Mouse (Mus musculus): ENCODE measurements around the gene Tbc1d23. TPM values are rescaled to one million over a fixed set of nuclear protein-coding genes. Genes with fewer than 3 reads are reported as not detected.
A peak's percentile ranks its signal among the peaks of the same experiment; 100 is the strongest.

Tbc1d23 gene
- polyA plus RNA-seq, 1 experiment: 9.4 TPM

GRCm38 (mm10) chr16:57133611-57134010 is 97.7 kb downstream of the Tbc1d23 start:
- Histone ChIP-seq H3K27me3 (ENCODE audit: control insufficient read depth, insufficient read depth, low read length) (no peaks in the 10 kb centered on the region), H3K4me3 (ENCODE audit: low read depth, low read length) (no peak overlapping the region), H3K27ac (ENCODE audit: insufficient read depth, low read depth, low read length) (no peak overlapping the region), H3K36me3 (ENCODE audit: control insufficient read depth, insufficient read depth, low read length) (peaks cover 21% of the 10 kb centered on the region), H3K4me1 (ENCODE audit: control insufficient read depth, insufficient read depth, insufficient read length, low read length) (peaks cover 10% of the 10 kb centered on the region; the same call in 1 of the 2 replicates)
- 74% methylated on average over 6 of the region's 6 CpGs for WGBS
- TF ChIP-seq POLR2A (IDR thresholded peaks at IDR 0.05; ENCODE audit: low read depth, low read length): no peak
- no peak for TF ChIP-seq CTCF (IDR thresholded peaks at IDR 0.05; ENCODE audit: extremely low read depth, insufficient read length, insufficient replicate concordance, low read depth, low read length)

- no peaks in the 10 kb centered on the region for H3K27me3 ChIP-seq (ENCODE audit: control insufficient read depth, insufficient read depth, low read length)
- TF ChIP-seq CTCF (IDR thresholded peaks at IDR 0.05; ENCODE audit: extremely low read depth, insufficient read length, insufficient replicate concordance, low read depth, low read length): no peak
- TF ChIP-seq POLR2A (IDR thresholded peaks at IDR 0.05; ENCODE audit: low read depth, low read length): no peak
- peaks cover 13% of the 10 kb centered on the region; the same call in 1 of the 2 replicates for H3K4me1 ChIP-seq (ENCODE audit: control insufficient read depth, insufficient read depth, insufficient read length, low read length)
- H3K36me3 ChIP-seq (ENCODE audit: control insufficient read depth, insufficient read depth, low read length): peaks cover 16% of the 10 kb centered on the region
- no peak overlapping the region for H3K4me3 ChIP-seq (ENCODE audit: low read depth, low read length)
- H3K27ac ChIP-seq (ENCODE audit: insufficient read depth, low read depth, low read length): no peak overlapping the region
- 11% methylated on average over 1 of the region's 1 CpGs for WGBS
Observed at GRCm38 (mm10) chr16:57132326-57132725, 99.0 kb downstream of the Tbc1d23 start.

- H3K27me3 ChIP-seq (ENCODE audit: control insufficient read depth, insufficient read depth, low read length): no peaks in the 10 kb centered on the region
- TF ChIP-seq CTCF (IDR thresholded peaks at IDR 0.05; ENCODE audit: extremely low read depth, insufficient read length, insufficient replicate concordance, low read depth, low read length) (no peak), POLR2A (IDR thresholded peaks at IDR 0.05; ENCODE audit: low read depth, low read length) (no peak)
- H3K4me3 ChIP-seq (ENCODE audit: low read depth, low read length): no peak overlapping the region
- H3K4me1 ChIP-seq (ENCODE audit: control insufficient read depth, insufficient read depth, insufficient read length, low read length): peaks cover 13% of the 10 kb centered on the region; the same call in 1 of the 2 replicates
- WGBS: 78% methylated on average over 4 of the region's 4 CpGs
- H3K36me3 ChIP-seq (ENCODE audit: control insufficient read depth, insufficient read depth, low read length): peaks cover 12% of the 10 kb centered on the region
- H3K27ac ChIP-seq (ENCODE audit: insufficient read depth, low read depth, low read length): no peak overlapping the region
Observed at GRCm38 (mm10) chr16:57131544-57131943, 99.8 kb downstream of the Tbc1d23 start.

- no peak for TF ChIP-seq CTCF (IDR thresholded peaks at IDR 0.05; ENCODE audit: extremely low read depth, insufficient read length, insufficient replicate concordance, low read depth, low read length)
- TF ChIP-seq POLR2A (IDR thresholded peaks at IDR 0.05; ENCODE audit: low read depth, low read length): no peak
- H3K4me3 ChIP-seq (ENCODE audit: low read depth, low read length): no peak overlapping the region
- WGBS: 26% methylated on average over 3 of the region's 3 CpGs
- peaks cover 13% of the 10 kb centered on the region; the same call in 1 of the 2 replicates for H3K4me1 ChIP-seq (ENCODE audit: control insufficient read depth, insufficient read depth, insufficient read length, low read length)
- no peaks in the 10 kb centered on the region for H3K27me3 ChIP-seq (ENCODE audit: control insufficient read depth, insufficient read depth, low read length)
- H3K27ac ChIP-seq (ENCODE audit: insufficient read depth, low read depth, low read length): peak overlapping the region; percentile 78
- H3K36me3 ChIP-seq (ENCODE audit: control insufficient read depth, insufficient read depth, low read length): peaks cover 8% of the 10 kb centered on the region
Observed at GRCm38 (mm10) chr16:57130752-57131400, 100.4 kb downstream of the Tbc1d23 start.

- Histone ChIP-seq H3K27ac (ENCODE audit: insufficient read depth, low read depth, low read length) (0 out of 2 replicates have a peak overlapping the region, but pooled peaks have one; percentile 46), H3K27me3 (ENCODE audit: control insufficient read depth, insufficient read depth, low read length) (no peaks in the 10 kb centered on the region)
- WGBS: 14% methylated on average over 2 of the region's 2 CpGs
Observed at GRCm38 (mm10) chr16:57127825-57128224, 103.5 kb downstream of the Tbc1d23 start.

GRCm38 (mm10) chr16:57126268-57126667 is 105.0 kb downstream of the Tbc1d23 start:
- H3K27me3 ChIP-seq (ENCODE audit: control insufficient read depth, insufficient read depth, low read length): no peaks in the 10 kb centered on the region
- peaks cover 13% of the 10 kb centered on the region; the same call in 1 of the 2 replicates for H3K4me1 ChIP-seq (ENCODE audit: control insufficient read depth, insufficient read depth, insufficient read length, low read length)
- TF ChIP-seq CTCF (IDR thresholded peaks at IDR 0.05; ENCODE audit: extremely low read depth, insufficient read length, insufficient replicate concordance, low read depth, low read length) (no peak), POLR2A (IDR thresholded peaks at IDR 0.05; ENCODE audit: low read depth, low read length) (no peak)
- H3K27ac ChIP-seq (ENCODE audit: insufficient read depth, low read depth, low read length): no peak overlapping the region
- peaks cover 3% of the 10 kb centered on the region; the same call in 1 of the 2 replicates for H3K36me3 ChIP-seq (ENCODE audit: control insufficient read depth, insufficient read depth, low read length)
- no peak overlapping the region for H3K4me3 ChIP-seq (ENCODE audit: low read depth, low read length)
- 57% methylated on average over 4 of the region's 4 CpGs for WGBS

More at GRCm38 (mm10) chr16:57127825-57128224, 103.5 kb downstream of the Tbc1d23 start:
- Histone ChIP-seq H3K4me3 (ENCODE audit: low read depth, low read length) (no peak overlapping the region), H3K4me1 (ENCODE audit: control insufficient read depth, insufficient read depth, insufficient read length, low read length) (peaks cover 16% of the 10 kb centered on the region; the same call in 1 of the 2 replicates), H3K36me3 (ENCODE audit: control insufficient read depth, insufficient read depth, low read length) (peaks cover 3% of the 10 kb centered on the region; the same call in 1 of the 2 replicates)
- no peak for TF ChIP-seq POLR2A (IDR thresholded peaks at IDR 0.05; ENCODE audit: low read depth, low read length)

- 8% methylated on average over 6 of the region's 6 CpGs for WGBS
- H3K4me3 ChIP-seq (ENCODE audit: low read depth, low read length): no peak overlapping the region
- H3K27ac ChIP-seq (ENCODE audit: insufficient read depth, low read depth, low read length): no peak overlapping the region
- H3K27me3 ChIP-seq (ENCODE audit: control insufficient read depth, insufficient read depth, low read length): no peaks in the 10 kb centered on the region
- H3K36me3 ChIP-seq (ENCODE audit: control insufficient read depth, insufficient read depth, low read length): peaks cover 3% of the 10 kb centered on the region; the same call in 1 of the 2 replicates
- peaks cover 9% of the 10 kb centered on the region; the same call in 1 of the 2 replicates for H3K4me1 ChIP-seq (ENCODE audit: control insufficient read depth, insufficient read depth, insufficient read length, low read length)
- TF ChIP-seq POLR2A (IDR thresholded peaks at IDR 0.05; ENCODE audit: low read depth, low read length): no peak
- TF ChIP-seq CTCF (IDR thresholded peaks at IDR 0.05; ENCODE audit: extremely low read depth, insufficient read length, insufficient replicate concordance, low read depth, low read length): no peak
Observed at GRCm38 (mm10) chr16:57122682-57123445, 108.4 kb downstream of the Tbc1d23 start.

All from small intestine, adult 2 months (tissue).